Mouse (Mus musculus) limb, embryonic 11.5 days (tissue): ENCODE measurements around the gene Phc2. TPM values are rescaled to one million over a fixed set of nuclear protein-coding genes. Genes with fewer than 3 reads are reported as not detected.
"Not testable (repeated sequence)": the region's sequence is repeated elsewhere in the genome, so short reads cannot be mapped to it uniquely, and the experiment has no call there.

Experiments
- ATAC-seq: fragments of 200-750 bp; cut with Nextera tagmentation; 2 replicates; pipeline ENCODE4 v1.8.0; 2017; ENCODE audit warnings: low read depth; ENCODE audit not compliant: insufficient number of reproducible peaks, low FRiP score, low TSS enrichment
- DNase-seq: peaks from one replicate; pipeline ENCODE4 v3.0.0-alpha.2; 2015; ENCODE audit warnings: low spot score
- H3K27ac ChIP-seq: fragments of 300-500 bp; sonication (generic); replicated peaks from 2 replicates; pipeline ENCODE4 v1.5.1; 2014; ENCODE audit warnings: low read depth, mild to moderate bottlenecking, low read length
- H3K27me3 ChIP-seq: fragments of 300-500 bp; sonication (generic); 2 replicates; pipeline ENCODE4 v1.6.1; 2014; ENCODE audit warnings: mild to moderate bottlenecking, low read length, mixed read lengths; ENCODE audit not compliant: control insufficient read depth, insufficient read depth
- H3K36me3 ChIP-seq: fragments of 300-500 bp; sonication (generic); 2 replicates; pipeline ENCODE4 v1.6.1; 2014; ENCODE audit warnings: mild to moderate bottlenecking, low read length, moderate library complexity, mixed read lengths; ENCODE audit not compliant: control insufficient read depth, insufficient read depth
- H3K4me1 ChIP-seq: fragments of 300-500 bp; sonication (generic); 2 replicates; pipeline ENCODE4 v1.6.1; 2014; ENCODE audit warnings: low read length, mixed read lengths; ENCODE audit not compliant: control insufficient read depth, insufficient read depth
- H3K4me2 ChIP-seq: fragments of 300-500 bp; sonication (generic); 2 replicates; pipeline ENCODE4 v1.6.1; 2014; ENCODE audit warnings: low read depth, mild to moderate bottlenecking, moderate library complexity; ENCODE audit not compliant: severe bottlenecking
- H3K4me3 ChIP-seq: fragments of 300-500 bp; sonication (generic); 2 replicates; pipeline ENCODE4 v1.5.1; 2014; ENCODE audit warnings: low read depth, low read length
- H3K9ac ChIP-seq: fragments of 300-500 bp; sonication (generic); 2 replicates; pipeline ENCODE4 v1.6.1; 2014; ENCODE audit warnings: mild to moderate bottlenecking, low read length
- H3K9me3 ChIP-seq: fragments of 300-500 bp; sonication (generic); 2 replicates; pipeline ENCODE4 v1.6.1; 2016; ENCODE audit warnings: low read length; ENCODE audit not compliant: control insufficient read depth
- WGBS: fragments of 180-500 bp; shearing (Covaris S2); extraction: QIAGEN DNeasy Blood & Tissue Kit; methylation state at CpG from one replicate; pipeline ENCODE4 v1.1.7; 2014; 5-methylcytosine and 5-hydroxymethylcytosine counted together
- polyA plus RNA-seq: library from polyadenylated mRNA; unstranded; fragments of >200 nt; fragmentation: Nextera tagmentation; extraction: Ambion mirVana; gene quantifications from 2 replicates; pipeline ENCODE4 v1.2.1, GENCODE M21; 2014

Gene Phc2
- polyA plus RNA-seq = 63.2 and 70.6 TPM in 2 replicates

GRCm38 (mm10) chr4:128654505-128655381 lies at the start of gene Phc2:
Gene Phc2, plus strand, starts transcription at chr4:128654702.
- DNase-seq = peak; percentile 98
- peaks cover 15% of the 10 kb centered on the region for H3K4me1 ChIP-seq
- no peaks in the 10 kb centered on the region for H3K9me3 ChIP-seq
- peak within 1 kb of the TSS; percentile 68 for H3K4me3 ChIP-seq
- peak within 1 kb of the TSS; percentile 97 for H3K4me2 ChIP-seq
- H3K27me3 ChIP-seq = no peaks in the 10 kb centered on the region
- WGBS = under 1% methylated on average over 77 of the region's 85 CpGs
- H3K9ac ChIP-seq = peak within 1 kb of the TSS; percentile 66
- ATAC-seq = peak; percentile 93
- no peak within 1 kb of the TSS; the same call in 1 of the 2 replicates for H3K27ac ChIP-seq
- no peaks in the 10 kb centered on the region for H3K36me3 ChIP-seq

- ATAC-seq (no peak), DNase-seq (no peak)
- no peak overlapping the region for H3K4me2 ChIP-seq
- H3K36me3 ChIP-seq = no peaks in the 10 kb centered on the region; the same call in 1 of the 2 replicates
- H3K4me3 ChIP-seq = no peak overlapping the region
- H3K27me3 ChIP-seq = no peaks in the 10 kb centered on the region
- no peak overlapping the region for H3K27ac ChIP-seq
- H3K4me1 ChIP-seq = peaks cover 5% of the 10 kb centered on the region; the same call in 1 of the 2 replicates
- WGBS = 98% methylated on average over 7 of the region's 7 CpGs
- H3K9me3 ChIP-seq = no peaks in the 10 kb centered on the region
- H3K9ac ChIP-seq = no peak overlapping the region
These were observed 47.9 kb upstream of the Phc2 start for GRCm38 (mm10) chr4:128606586-128606985.

- ATAC-seq (no peak), DNase-seq (no peak)
- H3K9ac ChIP-seq = no peak overlapping the region
- no peaks in the 10 kb centered on the region; the same call in 1 of the 2 replicates for H3K36me3 ChIP-seq
- H3K9me3 ChIP-seq = no peaks in the 10 kb centered on the region
- 90% methylated on average over 11 of the region's 11 CpGs for WGBS
- H3K4me2 ChIP-seq = no peak overlapping the region
- no peak overlapping the region for H3K27ac ChIP-seq
- no peak overlapping the region for H3K4me3 ChIP-seq
- peaks cover 5% of the 10 kb centered on the region; the same call in 1 of the 2 replicates for H3K4me1 ChIP-seq
- H3K27me3 ChIP-seq = no peaks in the 10 kb centered on the region
These were observed 46.8 kb upstream of the Phc2 start for GRCm38 (mm10) chr4:128607661-128608060.

GRCm38 (mm10) chr4:128609276-128609924 lies 45.1 kb upstream of the Phc2 start:
- H3K27ac ChIP-seq = no peak overlapping the region
- peaks cover 5% of the 10 kb centered on the region; the same call in 1 of the 2 replicates for H3K4me1 ChIP-seq
- peak overlapping the region; percentile 69 for H3K4me2 ChIP-seq
- no peaks in the 10 kb centered on the region for H3K9me3 ChIP-seq
- no peaks in the 10 kb centered on the region for H3K36me3 ChIP-seq
- ATAC-seq (no peak; the same call in 1 of the 2 replicates), DNase-seq (no peak)
- H3K9ac ChIP-seq = peak overlapping the region; percentile 52
- H3K4me3 ChIP-seq = peak overlapping the region; percentile 67
- H3K27me3 ChIP-seq = no peaks in the 10 kb centered on the region
- 12% methylated on average over 21 of the region's 27 CpGs for WGBS

GRCm38 (mm10) chr4:128609925-128610402 lies 44.5 kb upstream of the Phc2 start, which contains the start of gene Zscan20:
Gene Zscan20, minus strand, starts transcription at chr4:128610098.
- no peak within 1 kb of the TSS for H3K27ac ChIP-seq
- DNase-seq (peak; percentile 97), ATAC-seq (peak; percentile 97)
- H3K4me3 ChIP-seq = peak within 1 kb of the TSS; percentile 67
- peak within 1 kb of the TSS; percentile 69 for H3K4me2 ChIP-seq
- H3K36me3 ChIP-seq = no peaks in the 10 kb centered on the region
- no peaks in the 10 kb centered on the region for H3K9me3 ChIP-seq
- peaks cover 5% of the 10 kb centered on the region; the same call in 1 of the 2 replicates for H3K4me1 ChIP-seq
- H3K27me3 ChIP-seq = no peaks in the 10 kb centered on the region
- H3K9ac ChIP-seq = peak within 1 kb of the TSS; percentile 52
- WGBS = 0% methylated on average over 24 of the region's 24 CpGs

- H3K9ac ChIP-seq = no peak overlapping the region
- H3K4me2 ChIP-seq = peak overlapping the region; percentile 31; the same call in 1 of the 2 replicates
- ATAC-seq = no peak
- no peak overlapping the region for H3K27ac ChIP-seq
- H3K27me3 ChIP-seq = no peaks in the 10 kb centered on the region
- H3K4me3 ChIP-seq = no peak overlapping the region
- peaks cover 5% of the 10 kb centered on the region; the same call in 1 of the 2 replicates for H3K4me1 ChIP-seq
- WGBS = 32% methylated on average over 10 of the region's 10 CpGs
- no peaks in the 10 kb centered on the region for H3K9me3 ChIP-seq
- DNase-seq = no peak
- H3K36me3 ChIP-seq = no peaks in the 10 kb centered on the region
These were observed 43.8 kb upstream of the Phc2 start for GRCm38 (mm10) chr4:128610706-128611105.

- not testable (repeated sequence) for ATAC-seq
These were observed 42.8 kb upstream of the Phc2 start for GRCm38 (mm10) chr4:128611726-128612125.

GRCm38 (mm10) chr4:128613326-128613725 lies 41.2 kb upstream of the Phc2 start:
- peaks cover 8% of the 10 kb centered on the region for H3K4me1 ChIP-seq
- H3K4me3 ChIP-seq = no peak overlapping the region
- DNase-seq = peak; percentile 77
- no peaks in the 10 kb centered on the region for H3K9me3 ChIP-seq
- no peak overlapping the region for H3K9ac ChIP-seq
- H3K36me3 ChIP-seq = no peaks in the 10 kb centered on the region
- no peak for ATAC-seq
- H3K27ac ChIP-seq = no peak overlapping the region
- no peaks in the 10 kb centered on the region for H3K27me3 ChIP-seq
- no peak overlapping the region for H3K4me2 ChIP-seq
- 20% methylated on average over 8 of the region's 8 CpGs for WGBS

More at GRCm38 (mm10) chr4:128611726-128612125, 42.8 kb upstream of the Phc2 start:
- 85% methylated on average over 3 of the region's 3 CpGs for WGBS
- not testable (repeated sequence) for H3K4me2 ChIP-seq, H3K4me1 ChIP-seq, H3K27ac ChIP-seq, H3K4me3 ChIP-seq, H3K36me3 ChIP-seq, H3K27me3 ChIP-seq, DNase-seq, H3K9ac ChIP-seq, H3K9me3 ChIP-seq
